Mouse (Mus musculus) brain, adult 2 months (tissue): ENCODE measurements around the gene Hist2h2bb.
"Not testable (repeated sequence)": the region's sequence is repeated elsewhere in the genome, so short reads cannot be mapped to it uniquely, and the experiment has no call there.

Experiments
- DNase-seq: peaks from one replicate; pipeline ENCODE4 v3.0.0; 2011; ENCODE audit warnings: low read depth, low spot score

The Hist2h2bb gene

GRCm38 (mm10) chr3:96263558-96264403, 5.8 kb upstream of the Hist2h2bb start:
- no peak for DNase-seq

- DNase-seq = no peak
These were observed 5.1 kb upstream of the Hist2h2bb start for GRCm38 (mm10) chr3:96264404-96264949.

GRCm38 (mm10) chr3:96266132-96266710, 3.3 kb upstream of the Hist2h2bb start:
- no peak for DNase-seq

- DNase-seq = no peak
These were observed 2.0 kb upstream of the Hist2h2bb start for GRCm38 (mm10) chr3:96267541-96267940.

GRCm38 (mm10) chr3:96268051-96268775, 1.3 kb upstream of the Hist2h2bb start, which contains the start of gene Hist2h3b:
Gene Hist2h3b (plus strand): TSS chr3:96268654.
- DNase-seq = peak; percentile 98

- DNase-seq = peak; percentile 60
These were observed 675 bp upstream of the Hist2h2bb start for GRCm38 (mm10) chr3:96268776-96269378.

- no peak for DNase-seq
These were observed 4.3 kb downstream of the Hist2h2bb start for GRCm38 (mm10) chr3:96273591-96274465.

- DNase-seq = peak; percentile 67
These were observed 7.9 kb downstream of the Hist2h2bb start for GRCm38 (mm10) chr3:96277428-96277799.

- DNase-seq = peak; percentile 97
These were observed 8.5 kb downstream of the Hist2h2bb start for GRCm38 (mm10) chr3:96277800-96278624.

- DNase-seq = no peak
These were observed 11.1 kb downstream of the Hist2h2bb start for GRCm38 (mm10) chr3:96280660-96281059.

- DNase-seq = peak; percentile 71
These were observed 14.9 kb downstream of the Hist2h2bb start for GRCm38 (mm10) chr3:96284457-96284856.

GRCm38 (mm10) chr3:96287334-96287733, 17.8 kb downstream of the Hist2h2bb start:
- not testable (repeated sequence) for DNase-seq

- DNase-seq = no peak
These were observed 19.6 kb downstream of the Hist2h2bb start for GRCm38 (mm10) chr3:96289201-96289600.

GRCm38 (mm10) chr3:96290727-96291126, 21.2 kb downstream of the Hist2h2bb start:
- not testable (repeated sequence) for DNase-seq

GRCm38 (mm10) chr3:96292641-96293040, 23.1 kb downstream of the Hist2h2bb start:
- no peak for DNase-seq

GRCm38 (mm10) chr3:96293368-96293767, 23.8 kb downstream of the Hist2h2bb start:
- DNase-seq = no peak

GRCm38 (mm10) chr3:96293787-96294186, 24.2 kb downstream of the Hist2h2bb start, which contains the start of gene Fcgr1:
Gene Fcgr1 (minus strand): TSS chr3:96293969.
- DNase-seq = no peak

GRCm38 (mm10) chr3:96298360-96298759, 28.8 kb downstream of the Hist2h2bb start:
- no peak for DNase-seq

GRCm38 (mm10) chr3:96299562-96299961, 30.0 kb downstream of the Hist2h2bb start:
- DNase-seq = no peak
